Mouse (Mus musculus) left cerebral cortex, adult 8-10 months (tissue): ENCODE data around the gene Daglb. TPM values are rescaled to one million over a fixed set of nuclear protein-coding genes. Genes with fewer than 3 reads are reported as not detected.
A peak's percentile ranks its signal among the peaks of the same experiment; 100 is the strongest.

Source experiments
- DNase-seq, 2 experiments: peaks; one replicate each; pipeline ENCODE4 v3.0.0; 2022; ENCODE audit warnings: low spot score in 2 of 2
- total RNA-seq, 4 experiments: library from RNA; stranded (reverse); gene quantifications; 2 replicates each; pipeline ENCODE4 v1.2.4; 2022

The Daglb gene
- total RNA-seq, result 10 to 100 TPM; 33.6 to 41.6 (median 36.8) TPM

DNA sequence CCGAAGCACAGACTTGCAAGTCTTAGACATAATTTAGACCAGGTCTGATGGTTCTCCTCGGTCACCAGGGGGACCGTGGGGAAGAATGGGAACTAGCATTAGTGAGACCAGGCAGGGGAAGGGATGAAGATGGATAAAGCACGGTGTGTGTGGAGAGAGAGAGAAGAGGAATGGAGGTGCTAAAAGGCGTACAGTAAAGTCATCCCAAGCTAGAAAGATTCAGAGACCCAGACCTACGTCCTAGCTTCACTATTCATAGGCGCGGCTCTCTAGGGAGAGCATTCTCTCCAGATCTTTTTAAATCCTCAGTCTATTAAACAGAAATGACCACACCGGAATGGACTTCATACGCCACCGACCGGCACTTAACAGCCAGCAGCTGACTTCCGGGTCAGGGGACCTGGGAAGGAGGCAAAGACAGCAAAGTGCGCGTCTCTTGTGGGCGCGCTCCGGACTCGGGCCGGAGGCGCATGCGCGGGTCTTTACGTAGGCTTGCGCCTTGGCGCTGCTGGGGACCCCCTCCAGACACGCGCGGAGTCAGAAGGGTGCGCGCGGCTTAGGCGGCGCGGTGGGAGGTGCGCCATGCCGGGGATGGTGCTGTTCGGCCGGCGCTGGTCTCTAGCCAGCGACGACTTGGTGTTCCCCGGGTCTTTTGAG lies at the start of gene Daglb:
Daglb (plus strand) TSS at position 485 of the 657 bp plus-strand sequence.
- peak; percentile 82 to 88 for DNase-seq

DNA sequence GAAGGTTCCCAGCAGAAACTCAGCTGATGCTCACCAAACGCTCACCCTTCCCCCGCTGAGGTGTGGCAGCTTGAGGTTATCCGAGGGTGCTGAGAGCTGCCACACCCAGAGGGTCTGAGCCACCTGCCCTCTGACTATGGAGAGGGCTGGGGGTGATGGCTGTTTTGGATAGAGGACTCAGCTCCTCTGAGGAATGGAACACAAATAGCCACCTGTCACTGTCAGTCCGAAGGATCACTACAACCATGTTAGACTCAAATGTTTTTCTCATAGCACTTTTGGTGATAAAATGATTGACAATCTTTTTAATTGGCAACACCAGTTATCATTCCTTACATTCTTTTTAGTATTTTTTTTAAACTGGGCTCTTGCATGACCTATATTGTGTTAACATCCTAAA lies 42.9 kb upstream of the Daglb start:
- no peak for DNase-seq

DNA sequence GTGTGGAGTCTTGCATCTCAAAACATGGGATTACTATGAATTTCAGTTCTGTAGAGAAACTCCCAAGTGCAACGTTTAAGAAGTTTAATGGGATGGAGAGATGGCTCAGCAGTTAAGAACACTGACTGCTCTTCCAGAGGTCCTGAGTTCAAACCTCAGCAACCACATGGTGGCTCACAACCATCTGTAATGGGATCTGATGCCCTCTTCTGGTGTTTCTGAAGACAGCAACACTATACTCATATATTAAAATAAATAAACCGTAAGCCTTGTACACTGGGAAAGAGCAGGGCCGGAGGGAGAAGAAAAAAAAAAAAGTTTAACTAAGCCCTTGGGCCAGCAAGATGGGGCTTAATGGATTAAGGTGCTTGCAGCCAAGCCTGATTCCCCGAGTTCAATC lies 41.4 kb upstream of the Daglb start:
- DNase-seq, result no peak

DNA sequence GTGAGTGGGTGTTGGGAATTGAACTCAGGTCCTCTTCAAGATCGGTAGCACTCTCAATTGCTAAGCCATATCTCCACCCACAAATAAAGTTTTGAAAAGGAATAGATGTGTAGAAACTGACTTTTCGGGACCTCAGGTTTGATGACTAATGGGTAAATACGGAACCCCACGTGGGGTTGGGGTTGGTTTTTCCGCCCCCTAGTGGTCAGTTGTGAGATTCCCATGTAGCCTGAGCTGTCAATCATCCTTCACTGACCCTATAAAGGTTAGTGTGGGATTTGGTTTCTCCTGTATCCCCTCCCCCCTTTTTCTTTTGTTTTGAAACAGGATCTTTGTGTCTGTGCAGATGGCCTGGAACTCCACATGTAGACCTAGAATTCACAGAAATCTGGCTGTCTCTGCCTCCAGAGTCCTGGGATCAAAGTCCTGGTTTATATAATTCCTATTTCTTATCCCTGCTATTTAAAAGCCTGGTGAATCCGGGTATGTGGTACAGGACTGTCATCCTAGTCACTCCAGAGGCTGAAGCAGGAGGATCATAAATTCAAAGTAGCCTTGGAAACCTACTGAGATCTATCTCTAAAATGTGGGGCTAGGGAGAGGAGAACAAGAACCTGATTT lies 40.4 kb upstream of the Daglb start:
- DNase-seq, result no peak

DNA sequence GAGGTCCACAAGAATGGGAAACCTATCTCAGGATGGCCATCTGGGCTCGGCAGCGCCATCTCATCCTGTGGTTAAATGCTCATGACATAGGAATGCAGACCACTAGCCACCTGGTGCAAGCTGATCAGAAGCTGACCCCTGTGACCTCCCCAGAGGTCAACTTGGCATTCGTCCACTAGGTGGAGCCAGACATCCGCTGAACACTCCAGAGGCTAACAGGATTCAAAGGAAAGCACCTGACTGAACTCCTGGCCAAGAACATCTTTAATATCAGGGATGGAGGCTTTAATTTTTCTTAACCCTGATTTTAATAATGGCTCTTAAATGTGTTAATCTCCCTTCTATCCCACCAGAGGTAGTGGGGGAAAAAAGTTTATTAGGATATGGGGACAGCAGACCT lies 30.0 kb upstream of the Daglb start:
- DNase-seq, result no peak

DNA sequence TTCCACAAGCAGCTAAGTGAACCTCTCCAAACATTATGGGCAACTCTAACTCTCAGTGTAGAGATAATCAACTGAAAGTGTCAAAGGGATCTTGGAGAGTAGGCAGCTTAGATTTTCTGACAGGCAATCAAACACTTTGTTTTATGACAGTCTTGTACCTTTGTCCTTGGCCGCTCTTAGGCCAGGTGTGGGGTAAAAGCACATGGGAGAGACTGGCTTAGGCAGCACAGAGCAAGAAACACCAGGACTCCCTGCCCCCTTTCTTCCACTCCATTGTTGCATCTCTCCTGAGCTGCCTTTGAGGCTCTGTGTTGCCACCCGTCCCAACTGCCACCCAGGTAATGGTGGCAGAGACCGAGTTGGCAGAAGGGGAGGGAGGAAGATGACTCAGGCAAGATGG lies 23.1 kb upstream of the Daglb start:
- DNase-seq, result no peak

DNA sequence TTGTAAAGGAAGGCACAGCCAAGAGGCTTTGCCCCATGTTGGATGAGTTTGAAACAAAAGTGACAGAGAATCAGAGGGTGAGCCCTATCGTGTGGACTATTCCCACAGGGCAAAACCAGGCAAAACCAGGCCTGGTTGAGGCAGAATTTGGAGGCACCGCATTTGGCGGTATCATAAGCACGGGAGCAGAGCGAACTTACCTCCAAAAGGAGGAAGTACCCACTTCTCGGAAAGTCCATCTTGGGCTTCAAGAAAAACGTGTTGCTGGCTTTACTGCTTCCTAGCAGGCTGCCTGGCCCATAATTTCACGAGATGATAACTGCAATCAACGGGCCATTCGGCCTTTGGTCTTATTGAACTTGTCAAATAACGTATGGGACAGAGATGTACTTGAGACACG lies 22.6 kb upstream of the Daglb start:
- no peak for DNase-seq

DNA sequence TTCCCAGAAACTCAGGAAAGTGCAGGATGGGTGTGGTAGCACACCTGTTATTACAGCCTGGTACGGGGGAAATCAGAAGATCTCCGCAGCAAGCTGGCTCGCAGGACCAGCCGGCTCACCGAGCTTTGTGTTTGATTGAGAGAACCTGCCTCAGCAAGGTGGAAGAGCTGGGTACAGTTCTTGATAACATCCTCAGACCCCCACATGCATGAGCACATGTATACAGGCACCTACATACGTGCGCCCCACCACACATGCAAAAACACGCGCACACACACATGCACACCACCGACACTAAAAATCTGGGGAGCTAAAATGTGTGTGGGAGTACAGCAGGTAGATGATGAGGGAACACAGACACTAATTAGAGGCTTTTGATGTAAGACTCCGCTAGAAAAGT lies 713 bp upstream of the Daglb start:
- no peak for DNase-seq

DNA sequence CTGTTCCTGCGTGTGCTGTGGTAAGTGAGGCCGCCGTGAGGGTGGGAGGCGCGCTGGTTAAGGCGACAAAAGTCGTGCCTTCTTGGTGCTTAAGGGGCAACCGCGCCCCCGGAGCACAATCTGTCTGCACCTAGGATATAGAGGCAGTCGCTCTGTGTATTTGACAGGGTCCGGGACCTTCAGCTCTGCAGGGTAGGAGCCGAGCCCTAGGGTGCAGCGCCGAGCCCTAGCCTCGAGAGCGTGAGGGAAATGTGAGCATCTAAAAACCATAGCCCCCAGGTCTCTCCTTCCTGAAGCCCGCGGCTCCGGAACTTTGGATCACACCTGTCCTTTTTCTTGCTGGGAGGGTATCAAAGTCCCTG lies 354 bp downstream of the Daglb start:
- no peak for DNase-seq

DNA sequence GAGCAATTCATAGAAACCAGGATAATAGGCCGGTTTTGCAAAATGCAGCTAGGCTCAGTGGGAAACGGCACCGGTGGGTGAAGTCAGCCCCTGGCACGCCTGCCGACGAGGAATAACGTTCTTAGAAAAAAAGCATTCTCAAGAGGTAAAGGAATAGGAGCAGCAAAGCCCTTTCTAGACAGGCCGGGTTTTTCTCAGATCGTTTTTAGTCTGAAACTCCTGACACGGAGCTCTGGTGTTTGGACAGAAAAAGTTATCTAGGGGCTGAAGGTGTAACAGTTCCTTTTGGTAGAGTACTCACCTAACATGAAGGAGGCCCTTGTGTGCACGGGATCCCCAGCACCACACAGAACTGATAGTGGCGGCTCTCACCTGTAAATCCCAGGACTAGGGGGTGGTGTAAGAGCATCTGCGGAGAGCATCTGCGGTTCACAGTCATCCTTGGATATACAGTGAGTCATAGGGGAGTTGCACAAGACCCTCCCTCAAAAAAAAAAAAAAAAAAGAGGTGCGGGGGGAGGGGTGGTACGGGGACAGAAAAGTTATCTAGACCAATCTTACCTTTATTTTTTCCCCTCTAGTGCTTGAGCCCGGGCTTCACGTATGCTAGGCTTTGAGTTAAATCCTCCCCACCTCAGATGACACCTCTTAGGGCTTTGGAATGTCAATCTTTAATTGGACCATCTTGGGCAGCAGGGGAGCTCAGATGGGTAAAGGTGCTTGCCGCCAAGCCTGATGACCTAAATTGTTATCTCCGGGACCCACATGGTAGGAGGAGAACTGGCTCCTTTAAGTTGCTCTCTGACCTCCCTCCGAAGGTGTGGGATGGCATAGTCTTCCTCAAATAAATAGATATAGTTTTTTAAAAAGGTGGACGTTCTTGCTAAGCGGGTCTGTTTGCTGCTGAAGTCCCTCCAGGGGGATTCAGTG lies 1.0 kb downstream of the Daglb start:
- no peak for DNase-seq

DNA sequence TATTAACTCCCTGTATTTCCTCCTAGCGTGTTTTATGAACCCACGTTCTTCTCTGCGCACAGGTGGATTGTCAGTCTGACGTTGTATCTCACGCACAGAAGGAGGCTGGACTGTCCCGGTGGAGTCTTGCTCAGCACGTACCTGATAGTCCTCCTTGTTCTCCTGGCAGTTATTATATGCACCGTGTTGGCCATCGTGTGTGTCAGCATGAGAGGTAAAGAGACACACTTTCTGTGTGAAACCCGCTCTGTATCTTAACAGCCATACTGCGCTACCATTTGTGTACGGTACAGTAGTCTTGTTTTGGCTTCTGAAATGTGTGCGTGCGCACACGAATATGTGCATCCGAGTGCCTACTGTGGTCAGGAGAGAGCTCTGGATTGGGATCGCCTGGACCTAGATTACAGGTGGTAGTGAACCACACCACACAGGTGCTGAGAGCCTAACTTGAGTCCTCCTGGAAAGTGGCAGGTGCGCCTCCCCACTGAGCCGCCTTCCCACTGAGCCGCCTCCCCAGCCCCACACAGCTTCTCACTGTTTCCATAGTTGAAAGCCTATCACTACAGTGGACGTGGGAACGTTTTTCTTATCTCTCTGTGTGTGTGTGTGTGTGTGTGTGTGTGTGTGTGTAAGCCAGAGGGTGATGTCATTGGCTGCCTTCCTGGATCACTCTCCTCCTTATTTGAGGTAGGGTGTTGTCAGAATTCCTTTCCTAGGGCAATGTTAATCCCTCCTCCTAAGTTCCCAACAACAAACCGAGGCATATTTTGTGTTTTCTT lies 2.7 kb downstream of the Daglb start:
- no peak for DNase-seq

DNA sequence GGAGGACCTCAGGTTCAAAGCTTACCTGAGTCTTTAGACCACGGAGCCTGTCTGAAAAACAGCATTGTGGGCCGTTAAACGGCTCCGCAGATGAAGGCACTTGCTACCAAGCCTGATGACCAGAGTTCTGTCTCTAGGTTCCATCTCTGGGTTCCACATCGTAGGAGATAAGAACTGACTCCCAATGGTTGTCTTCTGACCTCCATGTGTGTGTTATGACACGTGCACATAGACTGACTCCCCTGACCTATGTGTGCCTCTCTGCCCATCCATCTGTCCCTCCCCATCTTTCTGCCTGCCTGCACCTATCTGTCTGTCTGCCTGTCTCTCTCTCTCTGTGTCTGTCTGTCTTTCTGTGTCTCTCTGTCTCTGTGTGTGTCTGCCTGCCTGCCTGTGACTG lies 3.5 kb downstream of the Daglb start:
- no peak for DNase-seq

DNA sequence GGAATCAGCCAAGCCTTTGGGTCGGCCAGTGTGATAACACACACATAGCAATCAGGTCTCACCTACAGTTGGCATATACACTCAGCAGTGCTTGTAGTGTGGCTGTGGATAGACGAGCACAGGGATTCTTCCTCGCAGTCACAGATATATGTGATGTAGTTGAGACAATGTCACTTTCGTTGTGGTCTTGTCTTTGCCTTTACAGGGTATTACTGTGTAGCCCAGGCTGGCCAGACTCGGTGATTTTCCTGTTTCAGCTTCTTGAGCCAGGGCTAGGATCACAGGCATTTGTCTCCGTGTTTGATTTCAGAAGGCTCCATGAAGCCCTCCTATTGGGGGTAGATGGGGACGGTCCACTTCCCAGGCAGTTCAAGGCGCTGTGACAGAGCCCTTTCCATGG lies 5.2 kb downstream of the Daglb start:
- DNase-seq, result no peak

DNA sequence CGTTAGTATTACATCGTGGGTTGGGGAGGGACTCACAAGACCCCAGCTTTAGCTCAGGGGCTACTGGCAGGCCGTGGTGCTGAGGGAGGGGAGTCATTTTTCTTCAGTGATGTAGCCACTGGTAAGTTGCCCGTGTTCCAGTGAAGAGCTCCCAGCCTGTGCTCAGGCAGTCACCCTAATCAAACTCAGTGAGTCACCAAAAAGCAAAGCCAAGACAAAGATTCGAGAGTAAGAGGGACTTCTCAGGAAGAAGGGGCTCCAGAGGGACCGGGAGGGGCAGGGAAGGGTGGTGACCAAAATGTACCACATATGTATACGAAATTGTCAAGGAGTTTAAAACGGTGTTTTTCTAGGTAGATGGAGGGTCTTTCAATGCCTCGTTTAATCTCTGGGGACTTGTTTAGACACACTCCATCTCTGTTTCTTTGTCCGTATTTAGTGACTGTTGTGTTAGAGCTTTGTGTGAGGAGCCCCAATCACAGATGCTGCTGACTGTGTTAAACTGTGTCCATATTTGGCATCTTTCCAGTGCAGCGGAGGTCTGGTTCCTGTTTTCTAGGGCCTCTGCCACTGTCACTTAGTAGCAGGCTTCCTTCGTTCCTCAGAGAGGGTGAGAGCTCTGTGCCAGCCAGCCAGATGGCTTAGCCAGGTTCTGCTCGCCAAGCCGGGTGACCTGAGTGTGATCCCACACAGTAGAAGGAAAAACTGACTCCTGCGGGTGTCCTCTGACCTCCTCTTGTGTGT lies 6.2 kb downstream of the Daglb start:
- no peak for DNase-seq

DNA sequence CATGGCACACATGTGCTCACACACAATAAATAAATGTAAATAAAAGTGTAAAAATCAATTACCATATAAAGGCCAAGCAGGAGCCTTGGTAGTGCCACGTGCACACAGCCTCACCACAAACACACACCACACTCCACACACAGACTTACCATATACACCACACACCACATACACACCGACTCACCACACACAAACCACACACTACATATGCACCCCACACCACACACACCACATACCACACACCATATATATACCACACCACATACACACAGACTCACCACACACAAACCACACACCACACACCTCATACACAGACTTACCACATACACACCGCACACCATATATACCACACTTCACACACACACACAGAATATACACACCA lies 6.8 kb downstream of the Daglb start:
- DNase-seq, result no peak

DNA sequence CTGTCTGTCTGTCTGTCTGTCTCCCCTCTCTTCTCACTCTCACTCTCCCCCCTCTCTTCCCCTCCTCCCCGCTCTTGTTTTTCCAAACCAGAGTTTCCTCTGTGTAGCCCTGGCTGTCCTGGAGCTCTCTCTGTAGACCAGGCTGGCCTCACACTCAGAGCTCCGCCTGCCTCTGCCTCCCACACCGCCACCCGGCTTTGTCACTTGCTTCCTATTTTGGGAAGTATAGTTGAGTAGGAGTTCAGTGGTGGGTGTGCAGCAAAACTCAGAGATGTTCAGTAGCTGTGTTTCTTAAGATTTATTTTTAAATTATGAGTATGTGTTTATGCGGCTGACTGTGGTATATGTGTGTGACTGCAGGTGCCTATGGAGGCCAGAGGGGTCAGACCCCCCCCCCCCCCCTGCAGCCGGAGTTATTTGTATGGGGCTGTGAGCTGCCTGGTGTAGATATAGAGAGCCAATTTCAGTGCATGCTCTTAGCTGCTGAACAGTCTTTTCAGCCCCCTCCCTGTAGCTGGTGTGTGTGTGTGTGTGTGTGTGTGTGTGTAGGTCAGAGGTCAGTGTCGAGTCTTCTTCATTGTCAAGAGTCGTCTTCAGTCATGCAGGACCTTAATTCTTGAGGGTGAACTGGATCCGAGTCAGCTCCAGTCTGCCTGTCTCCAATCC lies 7.7 kb downstream of the Daglb start:
- DNase-seq, result peak in 1 of 2 experiments; percentile 85

DNA sequence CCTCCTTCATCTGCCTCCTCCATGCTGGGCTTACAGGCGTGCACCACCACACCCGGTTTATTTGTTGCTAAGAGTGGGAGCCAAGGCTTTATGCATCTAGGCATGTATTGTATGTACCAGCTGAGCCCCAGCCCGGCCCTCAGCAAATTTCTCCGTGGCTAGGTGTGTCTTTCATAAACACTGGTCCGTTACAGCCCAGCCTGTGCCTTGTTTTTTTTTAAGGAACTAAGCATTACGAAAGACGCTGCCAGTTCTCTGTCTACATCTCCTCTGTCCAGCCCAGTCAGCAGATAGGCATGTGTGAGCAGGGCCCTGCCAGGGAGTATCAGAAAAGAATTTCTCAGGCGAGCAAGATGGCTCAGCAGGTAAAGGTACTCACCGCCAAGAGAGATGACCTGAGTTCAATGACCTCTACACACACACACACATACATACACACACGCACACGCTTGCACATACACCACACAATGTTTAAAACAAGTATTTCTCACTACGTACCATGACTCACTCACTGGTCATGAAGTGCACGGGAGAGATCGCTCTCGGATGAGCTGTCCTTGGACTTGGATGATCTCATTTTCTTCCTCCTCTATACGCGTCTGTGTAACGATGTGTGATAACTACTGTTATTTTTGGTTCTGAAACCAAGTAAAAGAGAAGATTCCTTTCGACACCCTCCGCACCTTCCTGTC lies 10.9 kb downstream of the Daglb start:
- DNase-seq, result no peak

DNA sequence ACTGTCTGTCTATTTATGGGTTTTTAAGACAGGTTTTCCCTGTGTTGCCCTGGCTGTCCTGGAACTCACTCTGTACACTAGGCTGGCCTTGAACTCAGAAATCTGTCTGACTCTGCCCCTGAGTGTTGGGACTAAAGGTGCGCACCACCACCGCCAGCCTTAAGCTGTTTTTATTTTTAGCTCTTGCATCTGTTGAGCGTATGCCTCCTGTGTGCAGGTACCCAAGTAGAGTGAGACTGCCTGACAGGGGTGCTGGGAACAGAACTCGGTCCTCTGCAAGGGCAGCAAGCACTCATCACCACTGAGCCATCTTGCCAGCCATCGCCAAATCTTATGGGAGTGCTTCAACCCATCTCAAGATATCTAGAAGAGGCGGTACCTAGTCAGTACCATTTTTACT lies 11.6 kb downstream of the Daglb start:
- peak in 1 of 2 experiments; percentile 4 for DNase-seq

DNA sequence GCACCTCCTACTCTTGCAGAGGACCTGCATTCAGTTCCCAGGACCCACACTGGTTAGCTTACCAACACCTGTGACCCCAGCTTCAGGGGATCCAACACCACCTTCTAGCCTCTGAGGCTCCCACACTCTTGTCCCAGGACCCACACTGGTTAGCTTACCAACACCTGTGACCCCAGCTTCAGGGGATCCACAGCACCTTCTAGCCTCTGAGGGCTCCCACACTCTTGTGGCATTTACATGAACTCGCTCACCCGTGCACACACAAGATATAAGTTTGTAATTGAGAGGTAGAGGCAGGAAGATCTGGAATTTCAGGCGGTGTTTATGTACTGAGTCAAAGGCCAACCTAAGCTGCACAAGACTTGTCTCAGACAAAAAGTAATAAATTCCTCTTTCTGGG lies 13.5 kb downstream of the Daglb start:
- DNase-seq, result no peak

DNA sequence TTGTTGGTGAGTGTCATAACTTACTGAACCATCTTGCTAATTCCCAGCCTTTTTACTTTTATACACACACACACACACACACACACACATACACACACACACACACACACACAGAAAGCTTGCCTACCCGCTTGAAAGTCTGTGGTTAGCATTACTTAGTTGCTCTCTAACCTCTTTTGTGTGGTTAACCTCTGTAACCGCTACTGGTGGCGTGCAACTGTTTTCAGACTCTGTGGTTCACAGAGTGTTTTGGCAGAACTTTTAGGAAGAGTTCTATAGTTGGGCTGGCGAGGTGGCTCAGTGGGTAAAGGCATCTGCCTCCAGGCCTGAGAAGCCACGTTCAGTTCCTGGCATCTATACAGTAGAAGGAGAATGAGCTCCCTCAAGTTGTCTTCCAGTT lies 20.6 kb downstream of the Daglb start:
- no peak for DNase-seq
